Mouse (Mus musculus) limb, embryonic 14.5 days (tissue): ENCODE measurements around the gene Chpf. TPM values are rescaled to one million over a fixed set of nuclear protein-coding genes. Genes with fewer than 3 reads are reported as not detected.

Experiments
- ATAC-seq: fragments of 200-750 bp; cut with Nextera tagmentation; 2 replicates; pipeline ENCODE4 v1.8.0; 2017; ENCODE audit warnings: low read depth, moderate number of reproducible peaks, moderate TSS enrichment; ENCODE audit not compliant: low FRiP score
- DNase-seq: peaks from one replicate; pipeline ENCODE4 v3.0.0-alpha.2; 2015; ENCODE audit warnings: low spot score
- H3K27ac ChIP-seq: fragments of 300-500 bp; sonication (generic); replicated peaks from 2 replicates; pipeline ENCODE4 v1.5.1; 2014; ENCODE audit warnings: low read depth, mild to moderate bottlenecking, low read length, moderate library complexity, mixed read lengths
- H3K27me3 ChIP-seq: fragments of 300-500 bp; sonication (generic); 2 replicates; pipeline ENCODE4 v1.6.1; 2014; ENCODE audit warnings: low read length, mixed read lengths; ENCODE audit not compliant: control insufficient read depth, insufficient read depth
- H3K36me3 ChIP-seq: fragments of 300-500 bp; sonication (generic); 2 replicates; pipeline ENCODE4 v1.6.1; 2014; ENCODE audit warnings: mild to moderate bottlenecking, low read length, moderate library complexity, mixed read lengths; ENCODE audit not compliant: control insufficient read depth, insufficient read depth
- H3K4me1 ChIP-seq: fragments of 300-500 bp; sonication (generic); 2 replicates; pipeline ENCODE4 v1.6.1; 2014; ENCODE audit warnings: antibody characterized with exemption, low read length, mixed read lengths; ENCODE audit not compliant: control insufficient read depth, insufficient read depth
- H3K4me2 ChIP-seq: fragments of 300-500 bp; sonication (generic); replicated peaks from 2 replicates; pipeline ENCODE4 v1.6.1; 2014; ENCODE audit warnings: low read depth, mild to moderate bottlenecking, low read length, moderate library complexity; ENCODE audit not compliant: severe bottlenecking
- H3K4me3 ChIP-seq: fragments of 300-500 bp; sonication (generic); replicated peaks from 2 replicates; pipeline ENCODE4 v1.5.1; 2014; ENCODE audit warnings: low read length
- H3K9ac ChIP-seq: fragments of 300-500 bp; sonication (generic); 2 replicates; pipeline ENCODE4 v1.6.1; 2014; ENCODE audit warnings: mild to moderate bottlenecking, low read depth, low read length, moderate library complexity; ENCODE audit not compliant: severe bottlenecking
- H3K9me3 ChIP-seq: fragments of 300-500 bp; sonication (generic); 2 replicates; pipeline ENCODE4 v1.6.1; 2016; ENCODE audit warnings: low read length; ENCODE audit not compliant: control insufficient read depth
- POLR2A ChIP-seq: fragments of 200-500 bp; IDR thresholded peaks from 2 replicates; pipeline ENCODE4 v1.8.0; 2012; ENCODE audit warnings: inconsistent platforms, mild to moderate bottlenecking, moderate library complexity, borderline replicate concordance; ENCODE audit not compliant: insufficient read depth, insufficient read length; ENCODE audit errors: extremely low read depth
- WGBS: fragments of 180-500 bp; shearing (Covaris S2); extraction: QIAGEN DNeasy Blood & Tissue Kit; methylation state at CpG from one replicate; pipeline ENCODE4 v1.1.7; 2014; 5-methylcytosine and 5-hydroxymethylcytosine counted together
- polyA plus RNA-seq, 2 experiments: library from polyadenylated mRNA; depleted of rRNA in 1 of 2; stranded (reverse) in 1 of 2; unstranded in 1 of 2; fragments of >200 nt; fragmentation: Nextera tagmentation in 1 of 2; extraction: Ambion mirVana in 1 of 2; gene quantifications; 2 replicates each; pipeline versions ENCODE4 v1.2.1 to v1.2.3; 2012 to 2014

Chpf gene
- polyA plus RNA-seq, 2 experiments: 65.0 to 104 TPM

DNA sequence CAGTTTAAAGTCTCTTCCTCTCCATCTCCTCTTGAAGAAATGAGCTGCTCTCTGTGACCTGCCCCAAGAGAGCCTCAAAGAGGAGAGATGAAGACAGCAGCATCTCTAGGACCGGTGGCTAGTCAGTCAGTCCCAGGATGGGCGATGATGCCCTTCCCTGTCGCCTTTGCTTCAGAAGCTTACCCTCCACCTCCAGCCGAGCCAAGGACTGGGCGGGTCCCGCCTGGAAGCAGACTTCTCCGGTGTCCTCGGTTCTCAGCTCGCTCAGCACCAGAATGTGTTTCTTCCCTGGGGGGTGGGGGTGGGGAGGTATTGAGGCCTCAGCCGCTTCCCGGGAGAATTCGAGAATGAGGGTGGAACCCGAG is 7.9 kb upstream of the Chpf start:
- ATAC-seq (no peak), DNase-seq (no peak)
- peaks cover 37% of the 10 kb centered on the region for H3K36me3 ChIP-seq
- H3K4me3 ChIP-seq: peak overlapping the region; percentile 48
- H3K27ac ChIP-seq: no peak overlapping the region
- WGBS: 1% methylated on average over 13 of the region's 13 CpGs
- H3K9me3 ChIP-seq: no peaks in the 10 kb centered on the region
- peaks cover 9% of the 10 kb centered on the region for H3K4me1 ChIP-seq
- H3K27me3 ChIP-seq: peaks cover 43% of the 10 kb centered on the region
- TF ChIP-seq POLR2A: no peak
- peak overlapping the region; percentile 53 for H3K4me2 ChIP-seq
- no peak overlapping the region for H3K9ac ChIP-seq

DNA sequence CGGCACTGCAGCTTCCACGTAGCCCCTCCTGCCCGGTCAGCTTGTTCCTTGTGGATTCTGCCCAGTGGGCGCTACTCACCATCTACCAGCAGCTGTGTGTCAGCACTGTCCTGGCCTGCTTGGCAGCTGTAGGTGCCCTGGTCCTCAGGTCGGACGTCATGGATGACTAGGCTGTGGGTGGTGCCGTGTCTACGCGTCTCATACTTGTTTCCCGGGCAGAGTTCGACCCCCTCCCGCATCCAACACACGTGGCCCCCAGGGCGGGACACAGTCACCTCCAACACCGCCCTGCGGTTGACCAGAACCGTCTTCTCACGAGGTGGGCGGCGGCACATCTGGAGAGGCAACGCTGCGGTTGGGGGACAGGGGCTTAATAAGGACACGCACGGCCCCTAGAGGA is 7.5 kb upstream of the Chpf start:
- H3K4me2 ChIP-seq: peak overlapping the region; percentile 53; the same call in 1 of the 2 replicates
- no peak overlapping the region for H3K27ac ChIP-seq
- H3K9ac ChIP-seq: no peak overlapping the region
- H3K36me3 ChIP-seq: peaks cover 33% of the 10 kb centered on the region
- peaks cover 43% of the 10 kb centered on the region for H3K27me3 ChIP-seq
- no peak for TF ChIP-seq POLR2A
- H3K9me3 ChIP-seq: no peaks in the 10 kb centered on the region
- no peak for DNase-seq
- no peak for ATAC-seq
- H3K4me1 ChIP-seq: peaks cover 9% of the 10 kb centered on the region
- WGBS: 7% methylated on average over 24 of the region's 24 CpGs
- no peak overlapping the region; the same call in 1 of the 2 replicates for H3K4me3 ChIP-seq

DNA sequence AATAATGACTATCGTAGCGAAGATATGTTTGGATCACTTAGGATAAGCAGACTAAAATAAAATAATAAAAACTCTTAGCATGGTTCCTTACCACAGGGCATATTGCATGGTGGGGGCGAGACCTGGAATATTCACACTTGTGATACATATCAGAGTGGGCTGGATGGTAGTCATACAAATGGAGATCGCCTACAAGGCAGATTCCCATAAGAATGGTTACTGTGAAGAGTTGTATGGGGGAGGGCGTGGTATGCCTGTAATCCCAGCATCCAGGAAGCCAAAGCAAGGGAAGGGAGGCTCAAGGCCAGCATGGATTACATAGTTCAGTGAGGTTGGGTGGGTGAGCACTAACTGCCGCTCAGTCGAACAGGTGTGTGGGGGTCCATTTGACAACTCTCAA is 1.6 kb upstream of the Chpf start:
- DNase-seq (no peak), ATAC-seq (no peak)
- H3K9me3 ChIP-seq: no peaks in the 10 kb centered on the region
- 84% methylated on average over 7 of the region's 7 CpGs for WGBS
- H3K9ac ChIP-seq: no peak overlapping the region
- H3K4me3 ChIP-seq: no peak overlapping the region
- H3K36me3 ChIP-seq: peaks cover 10% of the 10 kb centered on the region
- peaks cover 16% of the 10 kb centered on the region for H3K4me1 ChIP-seq
- H3K27me3 ChIP-seq: peaks cover 29% of the 10 kb centered on the region
- no peak overlapping the region for H3K4me2 ChIP-seq
- TF ChIP-seq POLR2A: no peak
- H3K27ac ChIP-seq: no peak overlapping the region

DNA sequence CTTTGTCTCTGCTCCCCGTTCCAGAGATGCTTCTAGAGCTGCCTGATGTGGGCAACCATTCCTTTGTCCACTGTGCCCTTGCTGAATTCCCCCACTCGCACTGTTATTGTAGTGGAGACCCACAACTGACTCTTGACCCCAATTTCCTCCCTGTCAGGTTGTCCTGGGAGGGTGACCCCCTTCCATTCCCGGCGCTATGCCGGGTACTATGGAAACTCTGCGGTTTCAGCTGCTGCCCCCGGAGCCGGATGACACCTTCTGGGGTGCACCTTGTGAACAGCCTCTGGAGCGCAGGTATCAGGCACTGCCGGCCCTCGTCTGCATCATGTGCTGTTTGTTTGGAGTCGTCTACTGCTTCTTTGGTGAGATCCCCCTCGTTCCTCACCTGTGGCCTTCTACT is 929 bp upstream of the Chpf start:
- no peak for DNase-seq
- WGBS: 22% methylated on average over 13 of the region's 13 CpGs
- Histone ChIP-seq H3K36me3 (peaks cover 17% of the 10 kb centered on the region), H3K27me3 (peaks cover 22% of the 10 kb centered on the region), H3K4me1 (peaks cover 16% of the 10 kb centered on the region), H3K4me2 (peak overlapping the region; percentile 75; the same call in 1 of the 2 replicates), H3K4me3 (peak overlapping the region; percentile 68), H3K9me3 (no peaks in the 10 kb centered on the region), H3K27ac (no peak overlapping the region), H3K9ac (no peak overlapping the region)
- TF ChIP-seq POLR2A: no peak
- no peak for ATAC-seq

DNA sequence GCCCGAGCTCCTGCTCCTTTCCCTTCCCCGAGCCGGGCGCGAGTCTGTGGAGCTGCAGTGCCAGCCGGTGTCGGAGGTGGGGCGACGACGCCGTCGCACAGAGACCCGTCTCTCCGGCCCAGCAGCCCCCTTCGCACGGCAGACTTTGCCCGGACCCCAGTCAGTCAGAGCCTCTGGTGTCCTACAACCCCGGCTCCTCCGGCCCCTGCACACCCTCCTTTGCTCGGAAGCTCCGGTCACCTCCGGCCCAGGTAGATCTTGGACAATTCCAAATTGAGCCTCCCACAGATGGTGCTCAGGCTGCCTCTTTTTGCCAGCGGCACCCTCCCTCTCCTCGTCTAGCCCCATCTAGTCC is 505 bp upstream of the Chpf start:
- WGBS: 2% methylated on average over 14 of the region's 24 CpGs
- no peak for TF ChIP-seq POLR2A
- peaks cover 18% of the 10 kb centered on the region for H3K27me3 ChIP-seq
- no peak overlapping the region for H3K27ac ChIP-seq
- peaks cover 16% of the 10 kb centered on the region for H3K4me1 ChIP-seq
- no peaks in the 10 kb centered on the region for H3K9me3 ChIP-seq
- DNase-seq: no peak
- no peak overlapping the region for H3K9ac ChIP-seq
- no peak; the same call in 1 of the 2 replicates for ATAC-seq
- H3K4me3 ChIP-seq: peak overlapping the region; percentile 68
- peak overlapping the region; percentile 75 for H3K4me2 ChIP-seq
- H3K36me3 ChIP-seq: peaks cover 21% of the 10 kb centered on the region

DNA sequence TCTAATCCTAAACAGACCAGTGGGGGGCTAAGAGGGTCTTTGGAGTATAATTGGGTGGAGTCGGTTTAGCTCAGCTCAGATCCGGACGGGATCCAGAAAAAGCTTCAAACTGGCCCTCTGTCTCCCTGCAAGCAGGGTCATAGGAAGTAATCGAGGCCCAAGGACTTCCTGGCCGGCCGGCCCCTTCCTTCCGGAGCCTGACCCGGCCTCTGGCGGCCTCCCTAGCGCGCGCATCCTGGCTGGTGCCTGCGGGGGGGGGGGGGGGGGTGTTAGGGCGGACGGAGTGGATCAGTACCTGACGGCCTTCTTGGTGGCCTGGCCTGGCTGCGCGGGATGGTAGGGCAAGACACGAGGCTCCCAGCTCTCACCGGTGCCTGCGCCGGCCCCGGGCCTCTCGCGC is 610 bp downstream of the Chpf start:
- no peaks in the 10 kb centered on the region for H3K9me3 ChIP-seq
- TF ChIP-seq POLR2A: no peak
- H3K4me1 ChIP-seq: peaks cover 19% of the 10 kb centered on the region
- peaks cover 12% of the 10 kb centered on the region; the same call in 1 of the 2 replicates for H3K27me3 ChIP-seq
- H3K4me2 ChIP-seq: peak overlapping the region; percentile 75
- peak; percentile 34 for DNase-seq
- peak overlapping the region; percentile 68 for H3K4me3 ChIP-seq
- peak overlapping the region; percentile 63 for H3K9ac ChIP-seq
- H3K27ac ChIP-seq: peak overlapping the region; percentile 70
- no peak for ATAC-seq
- H3K36me3 ChIP-seq: peaks cover 32% of the 10 kb centered on the region
- WGBS: 0% methylated on average over 14 of the region's 25 CpGs
